Mouse (Mus musculus) embryo, embryonic 9.5 days (tissue): ENCODE results near the gene Hpcal4.
A peak's percentile ranks its signal among the peaks of the same experiment; 100 is the strongest.

Source experiments
- DNase-seq: peaks from one replicate; pipeline ENCODE4 v3.0.0-alpha.2; 2017; ENCODE audit errors: extremely low spot score

Gene Hpcal4

DNA sequence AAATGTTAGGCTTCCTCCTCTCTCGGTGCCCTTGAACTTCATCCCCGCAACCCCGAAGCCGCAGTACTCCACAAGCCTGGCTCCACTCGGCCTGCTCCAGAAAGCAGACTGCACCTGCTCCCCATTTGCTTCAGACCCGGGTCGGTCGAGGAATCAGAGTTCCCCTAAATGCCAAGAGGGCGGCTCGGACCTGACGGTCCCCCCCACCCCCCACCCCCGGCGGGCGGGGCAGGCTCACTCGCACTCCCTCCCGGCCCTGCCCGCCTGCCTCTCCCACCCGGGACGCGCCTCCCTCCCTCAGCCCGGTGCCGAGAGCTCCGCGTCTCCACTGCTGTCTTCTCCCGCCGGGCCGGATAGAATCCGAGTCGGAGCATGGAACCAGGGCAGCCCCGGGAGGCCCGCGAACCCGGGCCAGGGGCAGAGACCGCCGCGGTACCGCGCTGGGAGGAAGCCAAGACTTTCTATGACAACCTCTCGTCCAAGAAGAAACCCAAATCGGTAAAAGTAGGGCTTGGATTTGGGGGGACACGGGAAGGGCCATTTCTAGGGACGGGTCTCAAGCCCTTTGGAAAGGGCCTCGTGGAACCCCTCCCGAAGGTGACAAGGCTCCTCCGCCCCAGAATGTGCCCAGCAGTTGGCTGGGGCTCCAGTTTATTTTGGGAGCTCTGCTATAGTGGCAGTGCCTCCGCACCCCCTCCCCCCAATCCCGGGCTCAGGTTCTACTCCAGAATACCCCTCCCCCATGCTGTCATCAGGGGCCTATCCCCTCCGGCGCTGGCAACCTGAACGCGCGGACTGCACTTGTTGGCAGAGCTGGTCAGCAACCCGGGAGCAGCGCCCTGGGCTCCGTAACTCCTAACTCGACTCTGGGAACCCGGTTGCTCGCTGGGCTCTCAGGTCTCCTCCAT lies 18.4 kb downstream of the Hpcal4 start, which contains the start of gene Nt5c1a:
Gene Nt5c1a, plus strand, starts transcription at position 319 of the 908 bp plus-strand sequence.
- DNase-seq: peak; percentile 42

DNA sequence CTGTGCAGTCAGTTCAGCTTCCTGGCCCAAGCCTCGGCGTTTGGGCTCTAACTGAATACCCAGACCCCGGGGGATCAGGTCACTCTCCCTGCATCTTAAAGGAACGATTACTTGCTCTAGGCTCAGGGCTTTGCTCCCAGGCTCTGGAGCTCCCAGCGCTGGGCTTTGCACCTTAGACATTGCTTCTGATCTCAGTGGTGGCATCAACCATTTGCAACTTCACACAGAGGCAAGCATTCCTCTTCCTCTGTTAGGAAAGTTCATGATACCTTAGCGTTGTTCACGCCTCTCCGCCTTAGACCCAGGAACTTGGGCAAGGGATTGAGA lies 19.0 kb downstream of the Hpcal4 start:
- no peak for DNase-seq

DNA sequence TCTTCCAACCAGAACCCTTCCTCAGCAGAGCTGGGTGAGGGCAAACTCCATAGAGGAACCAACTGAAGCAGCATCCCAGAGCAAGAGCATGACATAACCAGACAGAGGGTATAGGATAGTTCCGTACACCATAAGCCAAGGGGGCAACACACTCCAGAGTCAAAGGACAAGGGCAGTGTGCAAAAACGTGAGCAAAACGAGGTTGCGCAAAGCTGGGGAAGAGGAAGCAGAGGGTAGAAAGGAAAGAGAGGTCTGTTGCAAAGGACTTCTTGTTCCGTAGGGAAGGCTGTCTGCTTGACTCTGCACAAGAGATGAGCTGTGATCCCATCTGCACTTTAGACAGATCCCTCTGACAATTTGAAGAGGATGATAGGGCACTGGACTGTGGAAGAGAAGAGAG lies 24.3 kb downstream of the Hpcal4 start:
- no peak for DNase-seq

DNA sequence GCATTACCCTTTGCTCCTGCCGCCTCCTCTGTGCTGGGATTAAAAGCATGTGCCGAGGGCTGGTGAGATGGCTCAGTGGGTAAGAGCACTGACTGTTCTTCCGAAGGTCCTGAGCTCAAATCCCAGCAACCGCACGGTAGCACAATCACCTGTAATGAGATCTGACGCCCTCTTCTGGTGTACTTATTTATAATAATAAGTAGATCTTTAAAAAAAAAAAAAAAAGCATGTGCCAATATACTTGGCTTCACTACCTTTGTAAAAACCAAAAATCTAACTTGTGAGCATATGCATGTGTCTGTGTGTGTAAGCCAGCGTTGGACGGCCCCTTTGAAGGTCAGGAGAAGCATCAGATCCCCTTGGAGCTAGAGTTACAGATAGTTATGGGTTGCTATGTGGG lies 28.0 kb downstream of the Hpcal4 start:
- no peak for DNase-seq

DNA sequence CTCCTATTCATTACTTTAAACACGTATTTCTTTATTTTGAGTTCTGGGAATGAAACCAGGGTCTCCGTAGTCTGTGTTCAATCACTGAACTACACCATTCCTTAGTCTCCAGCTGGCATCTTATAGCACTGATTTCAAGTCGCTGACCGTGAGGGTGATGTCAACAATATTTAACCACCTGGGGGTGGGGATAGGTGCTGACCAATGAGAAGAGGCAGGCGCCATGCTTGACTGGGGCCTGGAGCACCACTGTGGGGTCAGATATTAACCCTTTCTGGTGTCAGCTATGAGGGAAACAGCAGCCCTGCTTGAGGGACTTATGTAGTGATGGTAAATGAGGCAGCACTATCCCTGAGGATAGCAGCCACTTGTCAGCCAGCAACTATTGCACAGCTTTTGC lies 28.4 kb downstream of the Hpcal4 start:
- no peak for DNase-seq

DNA sequence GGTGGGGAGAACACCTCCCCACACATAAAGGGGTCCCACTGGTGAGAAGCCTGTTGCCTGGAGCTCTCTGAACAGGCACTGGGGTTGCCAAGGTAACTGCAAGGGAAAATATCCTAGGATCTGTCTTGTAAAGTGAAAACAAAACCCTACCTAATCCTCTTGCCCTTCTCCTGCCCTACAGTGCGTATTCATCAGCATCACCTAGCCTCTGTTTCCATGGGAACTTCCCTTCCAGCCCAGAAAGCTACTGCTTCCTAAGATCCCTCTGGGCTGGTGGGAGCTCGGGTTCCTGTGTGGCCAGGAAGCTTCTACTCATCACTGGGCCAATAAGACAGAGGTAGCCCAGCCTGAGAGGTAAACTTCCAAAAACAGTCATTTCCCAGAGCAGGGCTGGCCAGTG lies 29.3 kb downstream of the Hpcal4 start:
- DNase-seq: no peak

DNA sequence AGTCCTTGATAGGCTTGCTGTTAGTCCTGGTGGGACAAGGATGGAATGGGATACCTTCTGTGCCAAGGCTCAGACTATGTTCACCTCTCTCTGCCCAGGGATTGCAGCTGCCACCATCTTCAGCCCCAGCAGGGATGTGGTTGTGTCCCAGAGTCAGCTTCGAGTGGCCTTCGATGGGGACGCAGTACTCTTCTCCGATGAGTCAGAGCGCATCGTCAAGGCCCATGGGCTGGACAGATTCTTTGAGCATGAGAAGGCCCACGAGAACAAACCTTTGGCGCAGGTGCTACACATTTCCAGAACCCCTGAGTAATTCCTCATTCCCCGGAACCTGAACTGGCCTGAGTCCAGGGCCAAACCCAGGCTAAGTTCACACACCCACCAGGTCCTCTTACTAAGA lies 30.9 kb downstream of the Hpcal4 start:
- no peak for DNase-seq

DNA sequence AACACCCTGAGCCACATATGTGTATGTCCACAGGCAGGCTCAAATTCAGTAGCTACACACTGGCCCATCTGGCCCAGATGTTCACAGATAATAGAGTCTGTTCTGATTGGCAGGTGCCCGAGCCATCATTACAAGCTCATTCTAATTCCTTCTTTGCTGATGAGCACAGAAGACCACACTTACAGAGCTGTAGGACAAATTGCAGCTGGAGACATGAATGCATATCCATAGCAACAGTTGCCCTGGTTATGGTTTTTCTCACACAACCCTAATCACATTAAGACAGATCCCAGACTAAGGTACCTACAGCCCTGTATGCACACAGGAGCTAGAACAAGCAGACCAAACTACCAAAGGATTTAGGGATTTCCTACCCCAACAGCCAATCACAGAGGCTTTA lies 32.3 kb downstream of the Hpcal4 start:
- DNase-seq: no peak

DNA sequence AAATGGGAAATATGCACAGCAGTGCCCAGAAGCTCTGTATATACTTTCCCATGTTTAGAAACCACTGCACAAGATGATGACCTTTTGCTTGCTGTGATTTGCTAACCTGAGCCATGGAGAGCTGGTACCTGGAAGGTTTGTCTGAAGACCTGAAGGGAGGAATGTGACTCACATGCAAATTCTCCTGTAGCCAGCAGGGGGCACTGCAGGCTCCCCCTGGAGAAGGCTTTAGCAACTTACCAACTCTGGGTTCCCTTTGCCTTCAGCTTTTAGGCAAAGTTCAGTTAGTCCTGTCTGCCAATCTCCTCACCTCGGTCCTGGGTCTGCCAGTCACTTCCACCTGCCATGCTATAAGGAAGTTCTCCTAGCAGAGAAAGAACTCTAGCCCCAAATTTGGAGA lies 33.8 kb downstream of the Hpcal4 start:
- peak; percentile 39 for DNase-seq

DNA sequence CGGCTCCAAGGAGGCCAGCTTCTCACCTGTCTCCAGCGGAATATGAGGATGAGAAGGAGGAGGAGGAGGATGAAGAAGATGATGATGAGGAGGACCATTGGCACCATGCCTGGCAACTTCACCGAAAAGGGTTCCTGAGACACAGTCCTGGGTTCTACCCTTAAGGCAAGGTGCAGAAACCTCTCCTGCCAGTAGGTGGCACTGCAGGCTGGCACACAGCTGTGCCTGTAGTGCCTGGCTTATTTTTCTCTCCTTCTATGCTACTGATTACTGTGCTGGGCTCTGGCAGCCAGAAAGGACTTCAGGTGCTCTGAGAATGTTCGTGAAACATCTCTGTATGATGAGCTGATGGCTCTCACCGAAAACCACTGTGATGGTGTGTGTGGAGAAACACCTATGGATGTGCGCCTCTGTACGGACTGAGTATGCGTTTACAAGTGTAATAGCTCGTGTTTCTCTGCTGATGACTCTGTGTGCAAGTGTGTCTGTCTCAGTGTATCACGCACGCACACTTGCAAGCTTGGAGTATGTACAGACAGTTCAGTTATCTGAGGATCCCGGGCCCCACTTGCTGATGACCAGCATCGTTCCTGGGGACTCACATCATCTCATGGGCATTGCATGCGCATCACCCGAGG lies 36.8 kb downstream of the Hpcal4 start:
- DNase-seq: peak; percentile 70

DNA sequence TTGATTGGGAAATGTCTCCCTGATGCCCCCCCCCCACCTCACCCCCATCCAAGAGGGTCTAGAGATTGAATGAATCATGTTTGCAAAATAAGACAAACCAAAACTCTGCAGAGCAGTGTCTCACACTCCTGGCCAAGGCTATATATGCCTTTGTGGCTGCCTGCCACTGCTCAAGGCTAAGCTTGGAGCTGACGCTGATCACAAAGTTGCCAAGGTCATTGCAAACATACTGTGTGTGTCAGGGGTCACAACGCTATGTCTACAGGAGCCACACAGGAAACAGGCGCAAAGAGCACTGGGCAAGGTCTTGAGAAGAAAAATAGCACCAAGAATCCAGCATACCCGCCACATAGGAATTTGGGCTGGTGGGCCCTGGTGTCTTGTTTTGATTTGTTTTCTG lies 37.6 kb downstream of the Hpcal4 start:
- no peak for DNase-seq

DNA sequence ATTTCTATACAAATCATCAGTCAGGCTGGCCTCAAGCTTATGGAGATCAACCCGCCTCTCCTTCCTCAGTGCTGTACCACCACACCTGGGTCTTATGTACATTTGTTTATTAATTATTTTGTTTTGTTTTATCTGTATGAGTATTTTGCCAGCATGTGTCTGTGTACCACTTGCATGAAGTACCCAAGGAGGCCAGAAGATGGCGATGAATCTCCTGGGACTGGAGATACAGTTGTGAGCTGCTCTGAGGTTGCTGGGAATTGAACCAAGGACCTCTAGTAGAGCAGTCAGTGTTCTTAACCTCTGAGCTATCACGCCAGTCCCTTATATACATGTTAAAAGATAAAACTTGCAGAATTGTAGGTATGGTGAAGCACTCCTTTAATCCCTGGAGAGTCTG lies 40.3 kb downstream of the Hpcal4 start:
- DNase-seq: no peak

DNA sequence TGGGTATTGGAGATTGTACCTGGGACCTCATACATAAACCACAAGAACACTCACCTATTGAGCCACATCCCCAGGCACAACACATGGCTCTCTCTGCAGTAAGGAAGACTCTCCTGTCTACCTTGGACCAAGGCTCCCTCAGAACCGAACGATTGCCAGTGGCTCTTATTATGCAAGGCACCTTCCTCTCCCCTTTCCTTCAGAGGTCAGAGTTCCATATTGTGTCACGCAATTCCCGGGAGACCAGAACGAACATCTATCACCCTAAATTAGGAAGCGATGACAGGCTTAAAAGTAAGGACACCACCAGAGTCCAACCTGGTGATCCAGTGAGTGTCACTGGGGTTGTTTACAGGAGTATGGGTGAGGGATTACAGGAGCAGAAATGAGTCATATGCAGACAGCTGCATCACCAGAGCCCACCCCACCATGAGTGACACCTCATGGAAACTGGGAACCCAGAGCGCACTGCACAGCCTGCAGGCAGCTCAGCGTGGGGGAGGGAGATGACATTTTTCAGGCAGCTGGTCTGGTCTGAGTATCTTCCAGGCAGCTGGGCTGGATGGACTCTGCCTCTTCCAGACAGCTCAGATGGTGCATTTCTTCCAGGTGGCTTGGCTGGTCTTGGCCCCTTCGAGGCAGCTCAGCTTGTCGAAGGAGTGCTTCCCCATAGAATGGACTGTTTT lies 42.8 kb downstream of the Hpcal4 start:
- DNase-seq: no peak

DNA sequence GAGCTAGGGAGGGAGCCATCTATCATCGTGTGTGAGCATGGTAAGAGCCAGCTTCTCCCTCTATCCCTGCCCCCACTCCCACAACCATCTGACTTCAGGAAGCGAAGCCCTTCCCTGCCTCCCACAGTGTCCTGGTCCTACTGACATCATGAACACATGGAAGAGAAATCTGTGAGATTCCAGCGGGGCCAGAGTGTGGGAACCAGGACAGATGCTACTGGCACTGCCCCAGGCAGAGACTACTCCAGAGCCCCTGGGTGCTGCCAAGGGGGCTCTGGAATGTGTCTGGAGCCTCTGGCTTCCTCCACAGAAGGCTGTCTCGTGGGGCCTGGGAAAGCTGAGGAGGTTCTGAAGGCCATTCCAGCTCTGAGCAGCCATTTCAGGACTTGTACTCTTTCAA lies 44.7 kb downstream of the Hpcal4 start:
- DNase-seq: no peak

DNA sequence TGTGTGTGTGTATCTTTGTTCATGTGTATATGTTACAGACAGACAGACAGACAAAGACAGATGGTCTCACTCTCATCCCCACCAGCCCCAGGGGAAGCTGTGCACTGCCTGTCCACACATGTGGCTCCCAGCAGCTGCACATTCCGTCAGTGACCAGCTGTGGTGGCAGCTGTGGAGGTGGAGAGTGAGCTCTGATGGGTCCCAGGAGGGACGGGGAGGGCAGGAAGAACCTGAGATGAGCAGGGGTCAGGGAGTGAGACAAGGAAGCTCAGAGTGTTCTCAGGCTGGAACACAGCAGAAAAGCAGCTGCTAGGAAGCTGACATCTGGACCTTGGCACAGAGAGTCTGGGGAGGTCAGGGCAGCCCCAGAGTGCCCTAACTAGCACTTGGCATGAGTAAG lies 45.2 kb downstream of the Hpcal4 start:
- peak; percentile 50 for DNase-seq

DNA sequence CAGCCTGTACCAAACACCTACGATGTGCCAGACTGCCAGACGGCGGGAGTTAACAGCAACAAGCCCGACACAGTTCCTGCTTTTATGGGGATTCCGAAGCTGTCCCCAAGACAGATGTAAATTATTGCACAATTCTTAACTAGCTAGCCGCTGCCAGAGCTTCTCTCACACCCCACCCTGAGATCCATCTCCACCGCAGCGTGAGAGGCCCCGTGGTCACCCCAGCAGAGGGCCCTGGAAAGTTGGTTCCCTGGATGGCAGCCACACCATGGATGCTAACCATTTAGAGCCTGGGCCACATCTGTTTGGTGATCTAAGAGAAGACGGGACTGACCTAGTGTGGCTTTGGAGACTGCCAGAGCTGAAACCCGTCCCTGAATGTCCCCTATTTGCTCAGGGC lies 46.1 kb downstream of the Hpcal4 start:
- no peak for DNase-seq

DNA sequence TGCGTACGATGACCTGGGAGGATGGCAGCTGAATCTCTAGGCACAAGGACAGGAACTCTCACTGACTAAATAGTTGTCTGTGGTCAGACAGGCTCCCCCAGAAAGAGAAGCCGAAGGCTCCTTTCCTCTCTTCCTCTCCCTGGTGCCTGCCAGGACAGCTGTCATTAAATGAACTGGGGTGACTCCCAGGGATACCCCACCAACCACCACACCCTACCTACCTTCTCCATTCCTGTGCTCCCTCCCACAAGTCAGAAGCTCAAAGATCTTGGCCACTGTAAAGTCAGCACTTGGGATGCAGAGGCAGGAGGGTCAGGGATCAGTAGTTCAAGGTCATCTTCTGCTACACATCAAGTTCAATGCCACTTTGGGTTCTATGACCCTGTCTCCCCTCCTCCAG lies 49.8 kb downstream of the Hpcal4 start:
- no peak for DNase-seq

DNA sequence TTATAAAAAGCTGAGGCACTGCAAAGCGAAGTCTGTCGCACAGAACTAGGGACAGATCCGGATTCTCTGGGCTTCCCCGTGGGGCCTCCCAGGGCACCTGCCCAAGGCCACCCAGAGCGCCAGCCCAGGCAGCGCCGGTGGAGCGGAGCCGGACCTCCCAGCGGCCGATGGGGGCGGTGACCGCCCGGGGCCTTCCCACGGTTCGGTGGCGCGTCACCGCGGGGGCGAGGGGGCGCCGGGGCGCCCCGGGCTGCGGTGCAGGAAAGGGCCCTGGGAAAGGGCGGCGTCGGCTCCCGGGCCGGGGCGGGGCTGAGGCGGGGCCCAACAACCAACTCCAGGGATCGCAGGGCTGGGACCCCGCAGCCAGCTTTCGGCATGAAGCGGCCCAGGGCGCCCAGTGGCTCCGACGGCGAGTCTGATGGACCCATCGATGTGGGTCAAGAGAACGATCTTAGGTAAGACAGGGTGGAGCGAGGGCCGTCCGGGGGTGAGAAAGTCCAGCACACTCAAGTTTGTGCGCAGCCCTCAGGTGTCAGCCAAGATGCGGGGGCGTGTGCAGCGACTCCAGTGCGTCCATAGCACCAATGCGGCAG lies 50.6 kb downstream of the Hpcal4 start, which contains the start of gene Heyl:
Gene Heyl, plus strand, starts transcription at position 65 of the 593 bp plus-strand sequence.
- peak; percentile 53 for DNase-seq

DNA sequence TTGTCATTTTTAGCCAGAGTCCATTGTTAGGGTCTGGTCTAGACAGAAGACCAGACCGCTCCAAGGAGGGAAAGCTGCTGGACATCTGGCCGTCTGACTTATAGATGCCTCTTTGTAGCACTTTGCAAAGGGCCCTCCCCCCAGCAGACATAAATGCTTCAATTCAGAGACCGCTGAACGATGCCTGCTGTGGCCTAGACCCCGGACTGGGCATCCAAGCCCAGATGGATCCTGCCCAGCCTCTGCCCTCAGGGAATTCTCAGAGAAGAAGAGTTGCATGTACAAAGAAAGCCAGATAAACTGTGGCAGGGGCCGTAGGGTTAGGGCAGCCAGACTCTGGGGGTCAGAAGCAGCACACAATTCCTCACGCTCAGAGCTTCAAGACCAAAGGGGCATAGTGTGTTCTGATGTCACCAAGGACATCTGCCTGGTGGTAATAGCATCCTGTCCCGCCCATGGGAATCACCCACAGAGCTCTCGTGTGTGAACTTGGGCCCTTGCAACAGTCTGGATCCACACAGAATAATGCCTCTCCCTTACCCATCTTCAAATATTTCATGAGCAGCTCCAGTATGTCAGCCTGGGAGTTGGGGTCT lies 52.9 kb downstream of the Hpcal4 start:
- peak; percentile 51 for DNase-seq

DNA sequence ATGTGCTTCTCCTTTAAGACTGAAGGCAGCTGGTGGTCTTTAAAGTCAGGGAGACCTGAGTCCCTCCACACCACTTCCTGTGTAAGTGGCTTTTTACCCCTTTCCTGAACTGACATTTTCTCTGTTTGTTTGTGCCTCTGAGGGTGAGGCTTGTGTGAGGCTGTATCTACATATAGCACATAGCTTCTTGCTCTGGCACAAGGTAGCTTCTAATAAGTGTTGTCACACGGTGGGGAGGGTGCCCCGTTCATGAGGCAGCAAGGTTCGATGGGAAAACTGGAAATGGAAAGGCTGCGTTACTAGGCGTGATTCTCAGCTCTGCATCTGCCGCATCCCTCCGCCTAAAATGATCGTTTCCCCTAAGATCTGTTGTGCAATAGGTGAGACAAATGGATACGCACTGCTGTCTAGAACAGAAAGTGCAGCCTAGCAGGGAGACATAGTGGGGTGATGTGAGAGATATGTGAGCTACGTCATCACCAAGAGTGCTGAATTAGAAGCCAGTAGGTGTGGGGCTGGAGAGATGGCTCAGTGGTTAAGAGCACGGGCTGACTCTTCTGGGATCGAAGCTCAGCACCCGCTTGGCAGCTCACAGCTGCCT lies 53.5 kb downstream of the Hpcal4 start:
- DNase-seq: no peak
